Mouse (Mus musculus) midbrain, embryonic 14.5 days (tissue): ENCODE data around the gene Zic4. TPM values are rescaled to one million over a fixed set of nuclear protein-coding genes. Genes with fewer than 3 reads are reported as not detected.

Experiments used
- ATAC-seq: fragments of 200-750 bp; cut with Nextera tagmentation; 2 replicates; pipeline ENCODE4 v1.8.0; 2017; ENCODE audit warnings: moderate number of reproducible peaks, moderate library complexity; ENCODE audit not compliant: low FRiP score, low TSS enrichment
- DNase-seq: peaks from one replicate; pipeline ENCODE4 v3.0.0-alpha.2; 2015
- H3K27ac ChIP-seq: fragments of 300-500 bp; sonication (generic); replicated peaks from 2 replicates; pipeline ENCODE4 v1.5.1; 2014; ENCODE audit warnings: mild to moderate bottlenecking, low read depth, low read length, moderate library complexity
- H3K27me3 ChIP-seq: fragments of 300-500 bp; sonication (generic); 2 replicates; pipeline ENCODE4 v1.6.1; 2014; ENCODE audit warnings: low read length, control low read depth, mixed read lengths; ENCODE audit not compliant: control insufficient read depth, insufficient read depth
- H3K36me3 ChIP-seq: fragments of 300-500 bp; sonication (generic); 2 replicates; pipeline ENCODE4 v1.6.1; 2014; ENCODE audit warnings: low read length, control low read depth; ENCODE audit not compliant: control insufficient read depth, insufficient read depth
- H3K4me1 ChIP-seq: fragments of 300-500 bp; sonication (generic); 2 replicates; pipeline ENCODE4 v1.6.1; 2014; ENCODE audit warnings: mild to moderate bottlenecking, antibody characterized with exemption, low read length, control low read depth; ENCODE audit not compliant: control insufficient read depth, insufficient read depth
- H3K4me2 ChIP-seq: fragments of 300-500 bp; sonication (generic); 2 replicates; pipeline ENCODE4 v1.6.1; 2014; ENCODE audit warnings: mild to moderate bottlenecking, low read length, moderate library complexity
- H3K4me3 ChIP-seq: fragments of 300-500 bp; sonication (generic); replicated peaks from 2 replicates; pipeline ENCODE4 v1.5.1; 2014; ENCODE audit warnings: low read depth, low read length
- H3K9ac ChIP-seq: fragments of 300-500 bp; sonication (generic); replicated peaks from 2 replicates; pipeline ENCODE4 v1.6.1; 2014; ENCODE audit warnings: mild to moderate bottlenecking, low read length, moderate library complexity
- H3K9me3 ChIP-seq: fragments of 300-500 bp; sonication (generic); 2 replicates; pipeline ENCODE4 v1.6.1; 2016; ENCODE audit warnings: low read length, control low read depth, mixed read lengths; ENCODE audit not compliant: control insufficient read depth
- WGBS: fragments of 180-500 bp; shearing (Covaris S2); extraction: QIAGEN DNeasy Blood & Tissue Kit; methylation state at CpG from one replicate; pipeline ENCODE4 v1.1.7; 2014; 5-methylcytosine and 5-hydroxymethylcytosine counted together
- polyA plus RNA-seq: library from polyadenylated mRNA; unstranded; fragments of >200 nt; fragmentation: Nextera tagmentation; extraction: Ambion mirVana; gene quantifications from 2 replicates; pipeline ENCODE4 v1.2.1, GENCODE M21; 2014

The Zic4 gene
- polyA plus RNA-seq, 1 experiment from 2014 or later: 49.1 TPM

DNA sequence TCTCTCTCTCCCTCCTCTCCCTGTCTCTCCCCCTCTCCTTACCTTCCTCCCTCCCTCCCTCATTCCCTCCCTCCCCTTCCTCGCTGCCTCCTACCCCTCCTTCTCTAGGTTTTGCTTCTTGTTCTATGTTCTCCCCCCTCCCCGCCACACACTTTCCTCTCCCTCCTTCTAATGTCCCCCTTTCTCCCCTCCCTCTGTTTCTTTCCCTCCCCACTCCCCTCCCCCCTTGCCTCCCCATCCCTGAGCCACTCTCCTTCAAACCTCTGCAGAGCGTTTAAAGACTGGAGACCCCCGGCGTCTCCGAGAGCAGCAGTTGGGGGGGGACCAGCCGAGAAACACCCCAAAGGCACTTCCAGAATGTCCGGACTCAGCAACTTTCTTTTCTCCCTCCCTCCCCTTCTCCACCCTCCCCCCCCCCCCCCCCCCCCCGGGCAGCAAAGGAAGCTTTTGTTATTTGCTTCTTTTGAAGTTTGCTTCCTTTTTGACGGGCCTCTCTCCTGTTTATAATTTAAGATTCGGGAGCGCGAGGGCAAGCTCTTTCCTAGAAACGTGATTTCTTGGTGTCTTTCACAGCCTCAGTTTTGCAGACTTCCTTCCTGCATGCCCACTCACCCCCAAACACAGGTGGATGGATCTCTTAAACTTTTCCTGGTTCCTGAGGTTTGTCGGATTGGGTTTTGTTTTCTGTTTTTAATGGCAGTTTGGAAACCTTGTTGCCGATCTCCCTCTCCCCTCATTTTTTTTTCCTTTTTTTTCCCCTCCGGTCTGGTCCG lies 4.2 kb downstream of the Zic4 start:
- Histone ChIP-seq H3K9ac (peak overlapping the region; percentile 44; the same call in 1 of the 2 replicates), H3K4me3 (peak overlapping the region; percentile 54), H3K36me3 (no peaks in the 10 kb centered on the region), H3K27ac (peak overlapping the region; percentile 80), H3K27me3 (peaks cover 59% of the 10 kb centered on the region), H3K9me3 (no peaks in the 10 kb centered on the region), H3K4me2 (peak overlapping the region; percentile 49), H3K4me1 (no peaks in the 10 kb centered on the region)
- ATAC-seq: peak; percentile 28
- under 1% methylated on average over 18 of the region's 18 CpGs for WGBS
- peak; percentile 58 for DNase-seq

GRCm38 (mm10) chr9:91366999-91367811 lies 5.0 kb downstream of the Zic4 start:
- H3K36me3 ChIP-seq: no peaks in the 10 kb centered on the region
- under 1% methylated on average over 30 of the region's 30 CpGs for WGBS
- no peaks in the 10 kb centered on the region for H3K4me1 ChIP-seq
- peak overlapping the region; percentile 49 for H3K4me2 ChIP-seq
- peaks cover 67% of the 10 kb centered on the region for H3K27me3 ChIP-seq
- no peaks in the 10 kb centered on the region for H3K9me3 ChIP-seq
- peak overlapping the region; percentile 44 for H3K9ac ChIP-seq
- H3K27ac ChIP-seq: peak overlapping the region; percentile 80
- peak overlapping the region; percentile 54 for H3K4me3 ChIP-seq
- ATAC-seq (no peak), DNase-seq (peak; percentile 63)

DNA sequence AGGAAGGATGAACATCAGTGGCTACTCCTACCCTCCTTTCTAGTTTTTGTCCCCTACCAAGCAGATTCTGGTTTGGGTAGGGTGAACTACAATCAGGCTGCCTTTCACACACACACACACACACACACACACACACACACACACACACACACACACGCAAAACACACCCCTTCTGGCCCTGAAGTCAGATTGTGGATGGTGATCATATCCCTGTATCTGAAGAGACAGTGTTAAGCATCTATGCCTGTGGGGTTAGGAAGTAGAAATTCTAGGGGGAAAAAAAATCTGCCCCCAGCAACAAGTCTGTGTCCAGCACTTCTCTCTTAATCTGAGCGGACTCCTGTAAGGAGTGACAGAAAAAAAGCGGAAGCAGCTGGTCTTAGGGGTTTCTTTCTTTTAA lies 5.9 kb downstream of the Zic4 start:
- Histone ChIP-seq H3K36me3 (no peaks in the 10 kb centered on the region), H3K4me1 (no peaks in the 10 kb centered on the region), H3K9me3 (no peaks in the 10 kb centered on the region), H3K27ac (peak overlapping the region; percentile 80), H3K27me3 (peaks cover 72% of the 10 kb centered on the region), H3K4me3 (no peak overlapping the region), H3K9ac (peak overlapping the region; percentile 48; the same call in 1 of the 2 replicates), H3K4me2 (peak overlapping the region; percentile 48)
- DNase-seq (no peak), ATAC-seq (no peak)
- 9% methylated on average over 3 of the region's 3 CpGs for WGBS

GRCm38 (mm10) chr9:91368946-91369292 lies 6.7 kb downstream of the Zic4 start:
- Histone ChIP-seq H3K4me2 (peak overlapping the region; percentile 48), H3K9ac (peak overlapping the region; percentile 48; the same call in 1 of the 2 replicates), H3K27ac (peak overlapping the region; percentile 80; the same call in 1 of the 2 replicates), H3K4me3 (peak overlapping the region; percentile 28), H3K4me1 (no peaks in the 10 kb centered on the region), H3K9me3 (no peaks in the 10 kb centered on the region), H3K36me3 (no peaks in the 10 kb centered on the region), H3K27me3 (peaks cover 70% of the 10 kb centered on the region)
- no peak for ATAC-seq
- WGBS: 12% methylated on average over 13 of the region's 13 CpGs
- no peak for DNase-seq

DNA sequence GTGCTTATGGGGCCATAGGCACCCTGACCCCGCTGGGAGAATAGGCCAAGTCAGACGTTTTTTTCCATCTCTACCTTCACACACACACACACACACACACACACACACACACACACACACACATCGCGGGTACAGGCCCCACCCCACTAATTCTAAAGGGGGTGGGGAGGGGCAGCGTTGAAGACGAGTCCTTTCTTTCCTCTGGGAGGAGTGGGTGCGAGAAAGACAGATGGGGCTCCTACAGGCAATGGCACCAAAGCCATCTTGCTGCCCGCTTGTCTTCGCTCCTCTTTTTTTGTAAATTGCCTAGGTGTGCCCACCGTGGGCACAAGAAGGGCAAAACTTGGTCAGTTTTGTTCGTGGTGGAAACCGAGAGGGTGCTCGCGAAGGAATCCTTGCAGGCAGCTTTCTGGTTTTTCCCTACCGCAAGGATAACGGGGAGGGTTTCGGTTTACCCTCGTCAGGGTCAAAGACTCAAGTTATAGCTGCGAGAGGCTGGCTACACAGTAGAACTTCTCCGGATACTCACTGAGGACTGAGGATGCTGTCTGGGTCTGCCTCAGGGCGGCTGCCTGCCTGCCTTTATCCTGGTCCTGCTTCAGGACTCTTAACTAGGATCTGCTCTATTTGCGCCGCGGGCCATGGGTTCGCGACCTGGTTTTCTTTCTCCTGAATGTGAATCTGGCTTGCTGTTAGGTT lies 7.2 kb downstream of the Zic4 start:
- Histone ChIP-seq H3K36me3 (no peaks in the 10 kb centered on the region), H3K27me3 (peaks cover 70% of the 10 kb centered on the region), H3K4me3 (peak overlapping the region; percentile 28), H3K27ac (peak overlapping the region; percentile 80), H3K4me1 (no peaks in the 10 kb centered on the region), H3K4me2 (peak overlapping the region; percentile 48), H3K9me3 (no peaks in the 10 kb centered on the region), H3K9ac (peak overlapping the region; percentile 48)
- no peak for ATAC-seq
- WGBS: 10% methylated on average over 26 of the region's 26 CpGs
- DNase-seq: no peak

- no peaks in the 10 kb centered on the region for H3K9me3 ChIP-seq
- peak overlapping the region; percentile 28 for H3K4me3 ChIP-seq
- ATAC-seq (no peak), DNase-seq (no peak)
- peaks cover 77% of the 10 kb centered on the region for H3K27me3 ChIP-seq
- H3K4me1 ChIP-seq: no peaks in the 10 kb centered on the region
- H3K9ac ChIP-seq: peak overlapping the region; percentile 48
- H3K4me2 ChIP-seq: peak overlapping the region; percentile 48
- H3K27ac ChIP-seq: peak overlapping the region; percentile 80
- 19% methylated on average over 6 of the region's 6 CpGs for WGBS
- no peaks in the 10 kb centered on the region for H3K36me3 ChIP-seq
Measured at GRCm38 (mm10) chr9:91370191-91370708, 8.0 kb downstream of the Zic4 start.

DNA sequence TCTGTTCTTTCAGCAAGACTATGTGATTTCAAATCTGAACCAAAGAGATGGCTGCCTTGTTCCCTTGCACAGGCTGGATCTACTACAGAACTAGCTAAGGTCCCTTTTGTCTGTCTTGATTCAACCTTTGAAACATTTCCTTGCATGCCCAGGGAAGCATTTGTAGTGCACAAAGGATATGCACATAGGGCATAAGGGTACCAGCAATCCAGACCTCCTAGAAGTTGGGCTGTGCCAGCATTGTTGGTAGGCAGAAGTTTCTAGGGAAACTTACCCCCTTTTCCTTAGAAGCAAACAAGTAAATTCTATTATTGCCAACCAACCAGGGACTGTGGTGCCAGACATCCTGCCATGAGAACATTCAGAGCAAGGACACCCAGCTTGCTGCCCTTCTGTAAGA lies 8.8 kb downstream of the Zic4 start:
- no peaks in the 10 kb centered on the region for H3K9me3 ChIP-seq
- peak overlapping the region; percentile 48 for H3K4me2 ChIP-seq
- no peaks in the 10 kb centered on the region for H3K36me3 ChIP-seq
- H3K4me1 ChIP-seq: no peaks in the 10 kb centered on the region
- no peak for ATAC-seq
- peaks cover 84% of the 10 kb centered on the region for H3K27me3 ChIP-seq
- H3K9ac ChIP-seq: no peak overlapping the region
- no peak overlapping the region for H3K4me3 ChIP-seq
- DNase-seq: no peak
- H3K27ac ChIP-seq: peak overlapping the region; percentile 80

- H3K9me3 ChIP-seq: no peaks in the 10 kb centered on the region
- 22% methylated on average over 4 of the region's 4 CpGs for WGBS
- ATAC-seq: no peak
- peaks cover 86% of the 10 kb centered on the region for H3K27me3 ChIP-seq
- no peak overlapping the region for H3K4me3 ChIP-seq
- no peaks in the 10 kb centered on the region for H3K4me1 ChIP-seq
- H3K27ac ChIP-seq: peak overlapping the region; percentile 80; the same call in 1 of the 2 replicates
- H3K4me2 ChIP-seq: peak overlapping the region; percentile 48
- no peak overlapping the region; the same call in 1 of the 2 replicates for H3K9ac ChIP-seq
- DNase-seq: no peak
- no peaks in the 10 kb centered on the region for H3K36me3 ChIP-seq
Measured at GRCm38 (mm10) chr9:91371608-91372007, 9.4 kb downstream of the Zic4 start.
